Mouse (Mus musculus): ENCODE data around the gene Celf2. TPM values are rescaled to one million over a fixed set of nuclear protein-coding genes. Genes with fewer than 3 reads are reported as not detected.

Celf2 gene
- polyA plus RNA-seq, 1 experiment from 2014 or later: 97.4 TPM

GRCm38 (mm10) chr2:7378736-7379135 lies 130.6 kb downstream of the Celf2 start:
- WGBS: 32% methylated on average over 1 of the region's 1 CpGs
- Histone ChIP-seq H3K27ac (no peak overlapping the region), H3K36me3 (no peaks in the 10 kb centered on the region), H3K4me1 (no peaks in the 10 kb centered on the region), H3K9ac (no peak overlapping the region), H3K9me3 (no peaks in the 10 kb centered on the region), H3K4me3 (no peak overlapping the region), H3K27me3 (no peaks in the 10 kb centered on the region), H3K4me2 (no peak overlapping the region)
- ATAC-seq (ENCODE audit: borderline replicate concordance, extremely low read depth, low FRiP score, low TSS enrichment): no peak

DNA sequence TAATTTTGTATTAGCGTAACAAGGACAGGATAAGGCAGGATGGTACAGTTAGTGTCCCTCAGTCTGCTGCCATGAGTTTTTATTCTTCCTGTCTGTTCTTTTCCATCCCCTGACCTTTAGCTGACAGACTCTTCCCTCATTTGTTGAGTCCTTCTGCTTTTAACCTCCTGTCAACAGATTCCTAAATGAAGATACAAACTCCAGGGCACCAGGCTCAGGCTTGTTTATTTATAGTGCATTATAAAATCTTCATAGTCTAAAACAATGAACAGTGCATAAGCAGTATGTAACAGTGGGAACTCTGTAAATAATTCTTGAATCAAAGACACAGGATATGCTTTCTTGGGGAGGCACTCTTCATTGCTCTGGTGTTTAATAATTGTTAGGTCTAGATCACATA lies 131.5 kb downstream of the Celf2 start:
- Histone ChIP-seq H3K27ac (no peak overlapping the region), H3K4me2 (no peak overlapping the region), H3K27me3 (no peaks in the 10 kb centered on the region), H3K4me3 (no peak overlapping the region), H3K4me1 (no peaks in the 10 kb centered on the region), H3K9ac (no peak overlapping the region), H3K36me3 (no peaks in the 10 kb centered on the region), H3K9me3 (no peaks in the 10 kb centered on the region)
- ATAC-seq (ENCODE audit: borderline replicate concordance, extremely low read depth, low FRiP score, low TSS enrichment): no peak
- 85% methylated on average over 1 of the region's 1 CpGs for WGBS

- Histone ChIP-seq H3K4me1 (no peaks in the 10 kb centered on the region), H3K9me3 (no peaks in the 10 kb centered on the region), H3K27ac (no peak overlapping the region), H3K36me3 (no peaks in the 10 kb centered on the region), H3K9ac (no peak overlapping the region), H3K27me3 (no peaks in the 10 kb centered on the region), H3K4me3 (no peak overlapping the region), H3K4me2 (no peak overlapping the region)
- 80% methylated on average over 4 of the region's 4 CpGs for WGBS
- ATAC-seq (ENCODE audit: borderline replicate concordance, extremely low read depth, low FRiP score, low TSS enrichment): no peak
Measured at GRCm38 (mm10) chr2:7367738-7368137, 141.6 kb downstream of the Celf2 start.

DNA sequence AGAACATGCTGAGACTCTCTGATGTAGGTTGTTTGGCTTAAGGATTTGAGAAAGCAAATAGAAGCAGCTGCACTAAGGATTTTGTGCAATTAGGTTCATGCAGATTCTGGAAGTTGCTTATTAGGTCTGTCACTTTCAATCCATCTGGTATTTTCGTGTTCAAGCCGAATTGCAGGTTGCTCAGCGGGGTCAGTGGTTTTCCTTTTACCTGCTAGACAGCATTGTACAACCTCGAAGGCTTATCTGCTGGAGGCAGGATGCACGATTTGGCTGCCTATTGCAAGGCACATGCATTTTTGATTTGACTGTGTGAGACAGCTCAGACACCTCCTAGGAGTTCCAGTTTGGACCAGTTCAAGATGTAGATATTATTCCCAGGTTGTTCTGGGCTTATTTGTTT lies 149.8 kb downstream of the Celf2 start:
- Histone ChIP-seq H3K4me3 (no peak overlapping the region), H3K36me3 (no peaks in the 10 kb centered on the region), H3K9ac (no peak overlapping the region), H3K27ac (no peak overlapping the region), H3K4me2 (no peak overlapping the region), H3K4me1 (no peaks in the 10 kb centered on the region), H3K9me3 (no peaks in the 10 kb centered on the region), H3K27me3 (no peaks in the 10 kb centered on the region)
- no peak for ATAC-seq (ENCODE audit: borderline replicate concordance, extremely low read depth, low FRiP score, low TSS enrichment)
- 70% methylated on average over 5 of the region's 5 CpGs for WGBS

DNA sequence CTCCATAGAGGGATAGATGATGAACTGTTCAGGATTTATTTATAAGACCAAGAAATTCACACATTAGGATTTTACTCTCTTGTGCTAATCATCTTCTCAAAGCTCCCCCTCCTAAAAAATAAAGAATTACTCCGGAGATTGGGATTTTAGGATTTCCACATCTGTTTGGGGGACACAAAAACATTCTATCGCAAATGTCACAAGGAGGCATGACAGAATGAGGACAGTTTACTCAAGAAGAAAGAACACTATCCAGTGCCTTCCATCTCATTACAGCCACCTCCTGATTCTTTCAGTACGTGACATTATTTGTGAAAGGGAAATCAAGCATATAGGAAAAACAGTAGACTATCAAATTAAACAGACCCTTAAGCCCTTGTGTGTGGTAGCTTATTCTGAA lies 150.5 kb downstream of the Celf2 start:
- WGBS: 80% methylated on average over 3 of the region's 3 CpGs
- no peak for ATAC-seq (ENCODE audit: borderline replicate concordance, extremely low read depth, low FRiP score, low TSS enrichment)

DNA sequence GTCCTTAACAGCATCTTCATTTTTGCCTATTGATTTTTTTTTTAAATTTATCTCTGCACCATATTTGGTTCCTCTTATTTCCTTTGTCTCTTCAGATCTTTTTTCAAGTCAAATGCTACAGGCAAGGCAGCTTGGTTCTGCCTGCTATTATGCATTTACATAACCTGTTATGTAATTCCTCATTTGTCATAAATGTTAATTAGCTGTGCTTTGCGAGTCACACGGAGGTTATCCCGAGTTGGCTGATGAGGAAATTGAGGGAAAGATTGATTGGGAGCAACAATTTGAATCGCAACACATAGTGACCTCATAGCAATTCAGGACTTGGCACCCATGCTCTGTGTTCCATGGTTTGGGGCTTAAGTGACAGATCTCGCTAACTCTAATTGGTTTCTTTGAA lies 158.1 kb downstream of the Celf2 start:
- Histone ChIP-seq H3K36me3 (no peaks in the 10 kb centered on the region), H3K27me3 (no peaks in the 10 kb centered on the region), H3K4me3 (no peak overlapping the region), H3K9me3 (no peaks in the 10 kb centered on the region), H3K4me1 (no peaks in the 10 kb centered on the region), H3K4me2 (no peak overlapping the region), H3K9ac (no peak overlapping the region), H3K27ac (no peak overlapping the region)
- ATAC-seq (ENCODE audit: borderline replicate concordance, extremely low read depth, low FRiP score, low TSS enrichment): no peak
- WGBS: 74% methylated on average over 5 of the region's 5 CpGs

More for the DNA sequence above, 150.5 kb downstream of the Celf2 start:
- no peak overlapping the region for H3K4me3 ChIP-seq
- no peaks in the 10 kb centered on the region for H3K4me1 ChIP-seq
- no peaks in the 10 kb centered on the region for H3K36me3 ChIP-seq
- no peaks in the 10 kb centered on the region for H3K9me3 ChIP-seq
- no peak overlapping the region for H3K9ac ChIP-seq
- no peaks in the 10 kb centered on the region for H3K27me3 ChIP-seq
- H3K4me2 ChIP-seq: no peak overlapping the region
- H3K27ac ChIP-seq: no peak overlapping the region

DNA sequence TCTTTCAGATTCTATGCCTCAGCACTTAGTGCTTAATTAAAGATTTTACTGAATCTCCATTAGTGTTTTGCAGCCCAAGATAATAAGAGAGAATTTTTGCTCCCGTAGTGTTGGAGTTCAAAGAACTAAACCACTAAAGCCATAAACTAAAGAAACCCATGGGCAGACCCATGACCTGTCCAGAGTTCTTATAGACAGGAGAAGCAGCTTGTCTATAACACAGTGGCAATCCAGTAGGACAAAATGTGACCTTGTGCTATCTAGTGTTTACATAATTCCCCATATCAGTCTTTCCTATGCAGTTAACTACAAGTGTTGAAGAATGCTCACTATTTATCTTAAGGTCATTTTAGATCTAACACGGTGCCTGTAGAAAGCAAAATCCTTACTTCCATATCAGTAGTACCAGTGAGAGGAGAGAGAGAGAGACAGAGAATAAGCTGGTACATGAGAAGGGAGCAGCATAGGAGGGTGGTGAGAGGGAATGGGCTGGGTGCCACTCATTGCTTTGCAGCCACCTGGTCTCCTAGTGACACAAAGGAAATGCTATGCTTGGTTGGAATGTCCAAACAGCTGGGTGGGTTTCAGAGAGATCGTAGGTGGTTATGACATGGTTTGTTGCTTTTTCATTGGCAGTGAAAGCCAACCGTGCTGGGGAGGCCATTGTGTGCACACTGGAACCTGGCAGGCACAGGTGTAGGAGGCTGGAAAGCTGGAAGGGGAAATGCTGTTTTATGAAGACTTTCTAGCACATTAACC lies 162.5 kb downstream of the Celf2 start:
- Histone ChIP-seq H3K4me3 (no peak overlapping the region), H3K4me1 (no peaks in the 10 kb centered on the region), H3K9me3 (no peaks in the 10 kb centered on the region), H3K27me3 (no peaks in the 10 kb centered on the region), H3K9ac (no peak overlapping the region), H3K4me2 (no peak overlapping the region), H3K36me3 (no peaks in the 10 kb centered on the region), H3K27ac (no peak overlapping the region)
- no peak for ATAC-seq (ENCODE audit: borderline replicate concordance, extremely low read depth, low FRiP score, low TSS enrichment)
- WGBS: 37% methylated on average over 4 of the region's 4 CpGs

DNA sequence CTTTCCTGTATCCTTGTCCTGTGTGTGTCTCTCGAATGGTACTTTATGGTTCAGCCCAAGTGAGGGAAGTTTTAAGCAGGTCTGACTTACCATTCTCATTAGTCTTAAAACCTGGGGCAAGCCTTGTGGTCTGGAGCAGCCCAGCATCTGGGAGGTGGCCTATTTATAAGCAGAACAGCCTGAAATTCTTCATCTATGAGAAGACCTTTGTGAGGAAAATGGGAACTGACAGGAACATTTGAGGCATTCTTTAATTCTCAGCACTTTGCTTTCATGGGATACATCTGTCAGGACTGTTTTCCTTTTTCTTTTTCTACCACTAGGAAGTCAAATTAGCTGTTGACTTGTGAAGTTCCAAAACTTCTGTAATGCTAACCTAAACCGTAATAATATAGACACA lies 164.4 kb downstream of the Celf2 start:
- Histone ChIP-seq H3K36me3 (no peaks in the 10 kb centered on the region), H3K9me3 (no peaks in the 10 kb centered on the region), H3K27ac (no peak overlapping the region), H3K4me1 (no peaks in the 10 kb centered on the region), H3K4me2 (no peak overlapping the region), H3K9ac (no peak overlapping the region), H3K27me3 (no peaks in the 10 kb centered on the region), H3K4me3 (no peak overlapping the region)
- 67% methylated on average over 2 of the region's 2 CpGs for WGBS
- ATAC-seq (ENCODE audit: borderline replicate concordance, extremely low read depth, low FRiP score, low TSS enrichment): no peak

DNA sequence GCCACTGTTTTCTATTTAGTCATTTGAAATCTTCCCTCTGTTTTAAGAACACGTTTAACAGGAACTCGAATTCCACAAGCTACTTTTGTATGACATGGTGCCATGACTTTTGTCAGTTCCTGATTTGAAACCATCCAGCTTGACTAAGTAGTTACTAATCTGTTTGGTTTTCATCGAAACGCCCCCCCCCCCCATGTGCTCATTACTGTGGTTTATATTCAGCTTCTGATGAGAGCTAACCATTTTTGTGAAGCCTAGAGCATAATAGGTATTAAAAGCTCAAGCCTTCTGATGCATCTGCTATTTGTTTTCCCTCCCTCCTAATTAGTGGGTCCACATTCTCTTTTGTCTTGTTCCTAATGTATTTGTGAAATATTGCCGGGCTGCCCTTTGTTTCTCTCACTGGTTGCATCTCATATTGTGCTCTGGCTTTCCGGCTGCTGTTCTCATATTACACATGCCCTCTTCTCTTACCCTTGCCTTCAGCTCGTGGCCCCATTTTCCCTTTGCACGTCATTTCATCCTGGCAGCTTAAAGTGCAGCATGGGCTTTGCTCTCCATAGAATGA lies 166.4 kb downstream of the Celf2 start:
- ATAC-seq (ENCODE audit: borderline replicate concordance, extremely low read depth, low FRiP score, low TSS enrichment): no peak
- H3K27ac ChIP-seq: no peak overlapping the region
- H3K9me3 ChIP-seq: no peaks in the 10 kb centered on the region
- no peaks in the 10 kb centered on the region for H3K27me3 ChIP-seq
- no peak overlapping the region for H3K4me2 ChIP-seq
- no peaks in the 10 kb centered on the region for H3K4me1 ChIP-seq
- no peak overlapping the region for H3K4me3 ChIP-seq
- WGBS: 64% methylated on average over 8 of the region's 8 CpGs
- H3K9ac ChIP-seq: no peak overlapping the region
- no peaks in the 10 kb centered on the region for H3K36me3 ChIP-seq

- 64% methylated on average over 2 of the region's 2 CpGs for WGBS
- ATAC-seq (ENCODE audit: borderline replicate concordance, extremely low read depth, low FRiP score, low TSS enrichment): no peak
- no peaks in the 10 kb centered on the region for H3K27me3 ChIP-seq
- H3K4me2 ChIP-seq: no peak overlapping the region
- H3K36me3 ChIP-seq: no peaks in the 10 kb centered on the region
- no peaks in the 10 kb centered on the region for H3K9me3 ChIP-seq
- H3K4me1 ChIP-seq: no peaks in the 10 kb centered on the region
- H3K27ac ChIP-seq: no peak overlapping the region
- H3K9ac ChIP-seq: no peak overlapping the region
- no peak overlapping the region for H3K4me3 ChIP-seq
Measured at GRCm38 (mm10) chr2:7334846-7335245, 174.5 kb downstream of the Celf2 start.

GRCm38 (mm10) chr2:7328018-7328899 lies 181.1 kb downstream of the Celf2 start:
- ATAC-seq (ENCODE audit: borderline replicate concordance, extremely low read depth, low FRiP score, low TSS enrichment): no peak
- no peak overlapping the region for H3K4me3 ChIP-seq
- no peak overlapping the region for H3K27ac ChIP-seq
- no peak overlapping the region for H3K4me2 ChIP-seq
- no peaks in the 10 kb centered on the region for H3K36me3 ChIP-seq
- no peaks in the 10 kb centered on the region for H3K9me3 ChIP-seq
- WGBS: 74% methylated on average over 8 of the region's 8 CpGs
- H3K4me1 ChIP-seq: no peaks in the 10 kb centered on the region
- no peak overlapping the region for H3K9ac ChIP-seq
- H3K27me3 ChIP-seq: no peaks in the 10 kb centered on the region

DNA sequence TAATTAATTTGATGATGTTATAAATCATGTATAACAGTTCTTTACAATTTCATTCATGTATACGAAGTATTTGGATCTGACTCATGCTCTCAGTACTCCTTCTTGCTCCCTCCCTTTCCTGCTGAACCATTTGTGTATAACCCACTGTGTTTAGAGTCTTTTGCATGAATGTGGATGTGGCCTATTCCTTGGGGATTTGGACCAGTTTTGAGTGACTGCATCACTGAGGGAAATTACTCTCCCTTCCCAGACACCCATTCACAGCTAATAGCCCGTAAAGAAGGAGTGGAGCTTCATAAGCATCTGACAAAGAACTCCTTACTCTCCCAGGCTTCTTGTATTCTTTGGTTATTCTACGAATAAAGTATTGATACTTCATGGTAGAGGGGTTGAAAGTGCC lies 189.6 kb downstream of the Celf2 start:
- H3K4me2 ChIP-seq: no peak overlapping the region
- no peak overlapping the region for H3K9ac ChIP-seq
- H3K36me3 ChIP-seq: no peaks in the 10 kb centered on the region
- H3K4me1 ChIP-seq: no peaks in the 10 kb centered on the region
- no peak for ATAC-seq (ENCODE audit: borderline replicate concordance, extremely low read depth, low FRiP score, low TSS enrichment)
- H3K27ac ChIP-seq: no peak overlapping the region
- H3K4me3 ChIP-seq: no peak overlapping the region
- 82% methylated on average over 3 of the region's 3 CpGs for WGBS
- H3K9me3 ChIP-seq: no peaks in the 10 kb centered on the region
- H3K27me3 ChIP-seq: no peaks in the 10 kb centered on the region
